In the genomic region with DNA sequence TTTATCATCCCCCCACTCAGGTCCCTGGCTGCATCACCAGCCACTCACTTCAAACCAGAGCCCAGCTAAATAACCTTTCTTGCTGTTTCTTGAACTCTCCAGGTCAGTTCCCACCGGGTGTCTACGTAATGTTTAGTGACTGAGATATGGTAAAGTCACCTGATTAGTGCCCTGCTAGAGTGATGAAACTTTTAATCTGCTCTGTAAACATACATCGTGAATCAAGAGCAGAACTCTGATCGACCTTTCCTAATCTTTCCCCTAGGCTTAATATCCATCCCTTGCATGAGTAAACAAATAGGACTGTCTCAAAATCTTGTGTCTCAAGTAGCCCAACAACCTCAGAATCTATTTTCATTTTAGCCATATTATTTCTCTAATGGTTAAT, we compare ENCODE assay signal across 1 mouse cellular context.
TF ChIP-seq lines count a peak whose summit lies in the region.

No protein-coding gene starts in this region.

TF ChIP-seq in MEL, 35 proteins besides CTCF, POLR2A, EP300 and RAD21:
- TF ChIP-seq CHD1 (IDR thresholded peaks at IDR 0.05; ENCODE audit: low read depth, low read length) (no peak), USF1 (IDR thresholded peaks at IDR 0.05; ENCODE audit: low read depth, low read length) (peak; percentile 34; the same call in 1 of the 2 replicates), ETS1 (IDR thresholded peaks at IDR 0.05; ENCODE audit: low read depth, low read length) (peak; percentile 27; the same call in 1 of the 2 replicates)
